Mouse (Mus musculus): ENCODE results near the gene Neurl4.

GRCm38 (mm10) chr11:69936714-69937347, 36.0 kb downstream of the Neurl4 start:
- TF ChIP-seq TCF12 (IDR thresholded peaks at IDR 0.05; ENCODE audit: insufficient read depth, poor library complexity, severe bottlenecking) (no peak), POLR2A (IDR thresholded peaks at IDR 0.05; ENCODE audit: insufficient read length, low read depth) (no peak), USF1 (IDR thresholded peaks at IDR 0.05; ENCODE audit: low read depth) (no peak), TCF3 (IDR thresholded peaks at IDR 0.05; ENCODE audit: insufficient read length, low read depth) (no peak), MAX (IDR thresholded peaks at IDR 0.05; ENCODE audit: low read depth) (no peak), REST (IDR thresholded peaks at IDR 0.05; ENCODE audit: insufficient read depth, insufficient read length) (no peak)

Data from myocyte (in vitro differentiated cells).